ENCODE assay signal across 8 mouse cellular contexts in the genomic region with DNA sequence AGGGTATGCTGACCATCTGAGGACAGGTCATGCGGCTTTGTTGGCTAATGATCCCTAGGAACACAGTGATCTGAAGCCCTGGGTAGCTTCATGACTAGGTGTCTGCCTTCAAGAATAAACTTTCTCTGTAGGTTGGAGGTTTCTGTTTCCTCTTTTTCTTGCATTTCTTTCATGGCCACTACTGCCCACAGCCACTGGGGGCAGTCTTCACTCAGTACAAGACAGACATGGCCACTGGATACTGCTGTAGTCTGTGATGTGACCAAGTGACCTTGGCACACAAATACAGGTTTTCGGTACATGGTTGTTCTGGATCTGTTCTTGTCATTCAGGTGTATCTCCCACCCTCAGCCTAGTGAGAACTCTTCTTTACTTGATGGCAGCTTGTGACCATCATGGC. TPM values are rescaled to one million over a fixed set of nuclear protein-coding genes. Genes with fewer than 3 reads are reported as not detected.
A peak's percentile ranks its signal among the peaks of the same experiment; 100 is the strongest.
DNase-seq lines count a peak whose midpoint lies in the region; ATAC-seq and TF ChIP-seq lines count a peak whose summit lies in the region.

No protein-coding gene starts in this region.

- no peak overlapping the region for H3K4me2 ChIP-seq in embryonic facial prominence, embryonic 11.5 days (ENCODE audit: low read depth, low read length)

- peak; percentile 2 for TF ChIP-seq CTCF in C2C12 (IDR thresholded peaks at IDR 0.05; ENCODE audit: control insufficient read depth, insufficient read depth, insufficient read length)

- peak; percentile 52; the same call in 1 of the 2 replicates for ATAC-seq in embryonic facial prominence, embryonic 11.5 days (replicated peaks; ENCODE audit: insufficient number of reproducible peaks, low FRiP score, low TSS enrichment, low read depth)

- peaks cover 21% of the 10 kb centered on the region for H3K79me3 ChIP-seq in C2C12 (ENCODE audit: low read depth)

- no peaks in the 10 kb centered on the region for H3K9me3 ChIP-seq in embryonic facial prominence, embryonic 11.5 days (replicated peaks; ENCODE audit: control insufficient read depth, low read length)
- H3K9me3 ChIP-seq in forebrain, embryonic 10.5 days = no peaks in the 10 kb centered on the region

- intact Hi-C loops in heart, postnatal 25 days (cut with DNase I) = no loop called here

- H3K4me1 ChIP-seq in embryonic facial prominence, embryonic 11.5 days (ENCODE audit: control insufficient read depth, insufficient read depth, low read length) = no peaks in the 10 kb centered on the region
- H3K4me1 ChIP-seq in forebrain, embryonic 10.5 days = no peaks in the 10 kb centered on the region

- WGBS in embryonic facial prominence, embryonic 11.5 days = 91% methylated on average over 2 of the region's 2 CpGs
- 86% methylated on average over 2 of the region's 2 CpGs for WGBS in forebrain, embryonic 10.5 days

- H3K4me3 ChIP-seq in C2C12 (ENCODE audit: insufficient read depth, poor library complexity, severe bottlenecking) = no peak overlapping the region
- H3K4me3 ChIP-seq in embryonic facial prominence, embryonic 11.5 days (ENCODE audit: low read depth, low read length) = no peak overlapping the region
- no peak overlapping the region for H3K4me3 ChIP-seq in forebrain, embryonic 10.5 days

- no peak overlapping the region for H3ac ChIP-seq in C2C12 (ENCODE audit: control insufficient read depth, insufficient read length, low read depth)

- DNase-seq in heart, postnatal 4 days = peak; percentile 16
- no peak for DNase-seq in heart, postnatal 25 days (ENCODE audit: low spot score)
- DNase-seq in adrenal gland, postnatal 36 days = peak; percentile 25 to 50
- DNase-seq in embryonic facial prominence, embryonic 11.5 days (ENCODE audit: low spot score) = peak; percentile 36
- DNase-seq in lung, postnatal 36 days = peak; percentile 52
- peak; percentile 57 for DNase-seq in thymus, postnatal 4 days
- DNase-seq in forebrain, embryonic 10.5 days (ENCODE audit: extremely low spot score, low spot score) = no peak

- H3K27me3 ChIP-seq in C2C12 (ENCODE audit: control insufficient read depth, insufficient read depth, insufficient read length) = no peaks in the 10 kb centered on the region
- no peaks in the 10 kb centered on the region for H3K27me3 ChIP-seq in embryonic facial prominence, embryonic 11.5 days (ENCODE audit: control insufficient read depth, insufficient read depth, low read length)
- no peaks in the 10 kb centered on the region for H3K27me3 ChIP-seq in forebrain, embryonic 10.5 days (ENCODE audit: poor library complexity, severe bottlenecking)

- H3K27ac ChIP-seq in embryonic facial prominence, embryonic 11.5 days (replicated peaks; ENCODE audit: low read depth, low read length) = no peak overlapping the region
- H3K27ac ChIP-seq in forebrain, embryonic 10.5 days = no peak overlapping the region

- peaks cover 64% of the 10 kb centered on the region for H3K36me3 ChIP-seq in C2C12 (ENCODE audit: control insufficient read depth, insufficient read depth)
- H3K36me3 ChIP-seq in embryonic facial prominence, embryonic 11.5 days (replicated peaks; ENCODE audit: control insufficient read depth, insufficient read depth, low read depth, low read length) = peaks cover 4% of the 10 kb centered on the region
- peaks cover 79% of the 10 kb centered on the region for H3K36me3 ChIP-seq in forebrain, embryonic 10.5 days (replicated peaks)

- H3K9ac ChIP-seq in embryonic facial prominence, embryonic 11.5 days (replicated peaks; ENCODE audit: low read length) = no peak overlapping the region

- peaks cover 49% of the 10 kb centered on the region for H3K79me2 ChIP-seq in C2C12 (ENCODE audit: control insufficient read depth, insufficient read depth)

TF ChIP-seq in C2C12, 6 proteins besides CTCF, POLR2A, EP300 and RAD21:
- no peak for TF ChIP-seq MAX (IDR thresholded peaks at IDR 0.05)
- no peak for TF ChIP-seq MYOD1 (IDR thresholded peaks at IDR 0.05; ENCODE audit: control insufficient read depth, insufficient read length, low read depth)

RNA-seq across cellular contexts. Expression of gene Pcgf3, which starts 24.2 kb away (rescaled TPM):
- 10 to 100 TPM; 61.1 to 64.9 TPM for total RNA-seq in heart, postnatal 4 days (2021)
- total RNA-seq in heart, postnatal 25 days (2021) = 10 to 100 TPM; 28.8 to 33.9 TPM
- 14.4 TPM for polyA plus RNA-seq in C2C12 (2012; fragmentation: generic; extraction: Trizol)
- 10 to 100 TPM; 37.6 to 39.6 TPM for total RNA-seq in adrenal gland, postnatal 36 days (2021)
- polyA plus RNA-seq in embryonic facial prominence, embryonic 11.5 days (2014; fragmentation: Nextera tagmentation; extraction: Ambion mirVana) = 27.8 and 31.0 TPM in 2 replicates
- 20.0 and 21.1 TPM in 2 replicates for polyA plus RNA-seq in forebrain, embryonic 10.5 days (2016; fragmentation: Nextera tagmentation; extraction: Ambion mirVana)

RNA-seq across cellular contexts. Expression of gene Mfsd7a, which starts 36.5 kb away (rescaled TPM):
- under 1 TPM; 0.64 to 0.70 TPM for total RNA-seq in heart, postnatal 4 days (2021)
- total RNA-seq in heart, postnatal 25 days (2021) = 1 to 10 TPM; 1.2 to 1.6 TPM
- polyA plus RNA-seq in C2C12 (2012; fragmentation: generic; extraction: Trizol) = 0.25 TPM
- total RNA-seq in adrenal gland, postnatal 36 days (2021) = 1 to 10 TPM; 1.0 to 1.3 TPM
- polyA plus RNA-seq in embryonic facial prominence, embryonic 11.5 days (2014; fragmentation: Nextera tagmentation; extraction: Ambion mirVana) = 0.11 and 0.15 TPM in 2 replicates
- 0.24 TPM in 1 of 2 replicates, not detected in the other for polyA plus RNA-seq in forebrain, embryonic 10.5 days (2016; fragmentation: Nextera tagmentation; extraction: Ambion mirVana)

RNA-seq across cellular contexts. Expression of gene Atp5k, which starts 51.0 kb away (rescaled TPM):
- total RNA-seq in heart, postnatal 4 days (2021) = 100 to 1,000 TPM; 674 to 726 TPM
- total RNA-seq in heart, postnatal 25 days (2021) = 1,000 to 10,000 TPM; 1,102 to 1,112 TPM
- polyA plus RNA-seq in C2C12 (2012; fragmentation: generic; extraction: Trizol) = 1,015 TPM
- total RNA-seq in adrenal gland, postnatal 36 days (2021) = 100 to 1,000 TPM; 374 to 446 TPM
- polyA plus RNA-seq in embryonic facial prominence, embryonic 11.5 days (2014; fragmentation: Nextera tagmentation; extraction: Ambion mirVana) = 397 and 412 TPM in 2 replicates
- polyA plus RNA-seq in forebrain, embryonic 10.5 days (2016; fragmentation: Nextera tagmentation; extraction: Ambion mirVana) = 391 and 392 TPM in 2 replicates

Comparison
In these comparisons a context has a peak if more than half of its experiments do, and no peak if none do; other contexts are left out.
1. DNase-seq: peak in heart, postnatal 4 days (single experiment), adrenal gland, postnatal 36 days (2 of 2), embryonic facial prominence, embryonic 11.5 days (single experiment), lung, postnatal 36 days (single experiment) and thymus, postnatal 4 days (single experiment); none in heart, postnatal 25 days (single experiment) and forebrain, embryonic 10.5 days (single experiment).